ENCODE assay signal across 8 mouse cellular contexts in the genomic region with DNA sequence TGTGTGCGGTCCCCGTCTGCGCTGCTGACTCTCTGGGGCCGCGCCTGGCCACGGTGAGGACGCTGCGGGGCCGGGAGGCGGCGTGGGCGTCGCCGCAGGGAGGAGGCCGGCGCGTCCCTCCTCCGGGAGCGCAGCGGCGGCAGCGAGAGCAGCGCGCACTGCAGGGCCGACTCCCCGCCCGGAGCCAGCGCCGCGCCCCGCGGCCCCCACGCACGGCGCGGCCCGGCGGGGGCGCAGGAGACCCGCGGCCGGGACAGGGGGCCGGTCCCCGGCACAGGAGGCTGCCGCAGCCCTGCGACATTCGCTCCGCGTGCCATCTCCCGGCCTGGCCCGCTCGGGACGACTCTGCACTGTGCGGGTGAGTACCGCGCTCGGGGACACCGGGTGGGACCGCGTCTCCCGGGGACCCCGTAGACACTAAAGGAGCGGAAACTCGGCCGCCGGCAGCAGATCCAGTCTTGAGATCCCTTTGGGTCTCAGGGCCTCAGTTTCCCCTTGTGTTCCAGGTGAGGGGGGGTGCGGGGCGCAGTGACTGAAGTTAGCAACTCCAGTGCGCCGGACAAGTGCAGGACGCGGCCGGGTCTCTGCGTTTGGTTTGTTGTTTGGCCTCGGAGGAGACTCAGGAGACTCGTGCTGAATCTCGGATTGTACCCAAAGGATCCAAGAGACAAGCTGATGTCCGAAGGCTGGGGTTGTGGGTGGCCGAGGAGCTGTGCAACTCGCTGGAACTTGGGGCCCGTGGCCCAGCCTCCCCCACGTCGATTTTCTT. TPM values are rescaled to one million over a fixed set of nuclear protein-coding genes. Genes with fewer than 3 reads are reported as not detected.
DNase-seq lines count a peak whose midpoint lies in the region; ATAC-seq lines count a peak whose summit lies in the region.

A gene (plus strand): TSS at position 126 of the 769 bp plus-strand sequence.

- peak within 1 kb of the TSS; percentile 82 for H3K4me2 ChIP-seq in intestine, embryonic 14.5 days (ENCODE audit: low read length)
- peak within 1 kb of the TSS; percentile 93 for H3K4me2 ChIP-seq in neural tube, embryonic 13.5 days

- H3K36me3 ChIP-seq in intestine, embryonic 14.5 days (ENCODE audit: control insufficient read depth, insufficient read depth, low read length), result no peaks in the 10 kb centered on the region
- H3K36me3 ChIP-seq in neural tube, embryonic 13.5 days, result no peaks in the 10 kb centered on the region

- H3K4me1 ChIP-seq in intestine, embryonic 14.5 days (replicated peaks; ENCODE audit: control insufficient read depth, insufficient read depth, low read length), result 0 out of 2 replicates have a peak, but pooled peaks cover 8% of the 10 kb centered on the region
- H3K4me1 ChIP-seq in neural tube, embryonic 13.5 days (replicated peaks), result peaks cover 54% of the 10 kb centered on the region

- intact Hi-C loops in left cerebral cortex, postnatal 14 days (cut with DNase I), result no loop called here

- peak within 1 kb of the TSS; percentile 39 for H3K4me3 ChIP-seq in intestine, embryonic 14.5 days (ENCODE audit: low read depth, low read length)
- peak within 1 kb of the TSS; percentile 66 for H3K4me3 ChIP-seq in neural tube, embryonic 13.5 days

- no peaks in the 10 kb centered on the region for H3K9me3 ChIP-seq in intestine, embryonic 14.5 days (ENCODE audit: control insufficient read depth, low read length)
- H3K9me3 ChIP-seq in neural tube, embryonic 13.5 days, result no peaks in the 10 kb centered on the region

- H3K27ac ChIP-seq in intestine, embryonic 14.5 days (ENCODE audit: low read depth), result no peak within 1 kb of the TSS
- H3K27ac ChIP-seq in neural tube, embryonic 13.5 days (replicated peaks), result peak within 1 kb of the TSS; percentile 76

- H3K27me3 ChIP-seq in intestine, embryonic 14.5 days (replicated peaks; ENCODE audit: control insufficient read depth, insufficient read depth, low read length), result peaks cover 50% of the 10 kb centered on the region
- peaks cover 12% of the 10 kb centered on the region; the same call in 1 of the 2 replicates for H3K27me3 ChIP-seq in neural tube, embryonic 13.5 days

- no peak; the same call in 1 of the 2 replicates for ATAC-seq in intestine, embryonic 14.5 days (replicated peaks; ENCODE audit: low FRiP score, low TSS enrichment, low read depth)
- peak; percentile 83; the same call in 1 of the 2 replicates for ATAC-seq in neural tube, embryonic 13.5 days (ENCODE audit: low read depth)

- under 1% methylated on average over 78 of the region's 83 CpGs for WGBS in intestine, embryonic 14.5 days
- under 1% methylated on average over 83 of the region's 83 CpGs for WGBS in neural tube, embryonic 13.5 days

- no peak within 1 kb of the TSS for H3K9ac ChIP-seq in intestine, embryonic 14.5 days (ENCODE audit: low read length)
- peak within 1 kb of the TSS; percentile 87 for H3K9ac ChIP-seq in neural tube, embryonic 13.5 days

- peak; percentile 49 for DNase-seq in embryo, embryonic 10 days (ENCODE audit: low spot score)
- no peak for DNase-seq in embryo, embryonic 9.5 days (ENCODE audit: extremely low spot score)
- peak; percentile 21 for DNase-seq in thymus, postnatal 4 days
- no peak for DNase-seq in thymus, postnatal 14 days
- DNase-seq in intestine, embryonic 14.5 days (ENCODE audit: low spot score), result no peak
- DNase-seq in spleen, adult 18-20 months, result no peak
- no peak for DNase-seq in left cerebral cortex, postnatal 14 days (ENCODE audit: low spot score in 2 of 2)

RNA-seq across cellular contexts. Expression of the gene that starts here (rescaled TPM):
- polyA plus RNA-seq in intestine, embryonic 14.5 days (2014; fragmentation: Nextera tagmentation; extraction: Ambion mirVana), result 0.54 and 0.85 TPM in 2 replicates
- 13.2 and 18.2 TPM in 2 replicates for polyA plus RNA-seq in neural tube, embryonic 13.5 days (2015; fragmentation: Nextera tagmentation; extraction: Ambion mirVana)
- total RNA-seq in left cerebral cortex, postnatal 14 days (2021), result 1 to 10 TPM; 4.8 to 5.1 TPM

Comparison
In these comparisons a context has a peak if more than half of its experiments do, and no peak if none do; other contexts are left out.
1. DNase-seq: peak in embryo, embryonic 10 days (single experiment) and thymus, postnatal 4 days (single experiment); none in embryo, embryonic 9.5 days (single experiment), thymus, postnatal 14 days (single experiment), intestine, embryonic 14.5 days (single experiment), spleen, adult 18-20 months (0 of 2) and left cerebral cortex, postnatal 14 days (0 of 2).